Mouse (Mus musculus): ENCODE measurements around the gene Cxcl13. TPM values are rescaled to one million over a fixed set of nuclear protein-coding genes. Genes with fewer than 3 reads are reported as not detected.

Gene Cxcl13
- polyA plus RNA-seq, 1 experiment: 1.8 TPM

- TF ChIP-seq POLR2A (IDR thresholded peaks at IDR 0.05; ENCODE audit: low read depth, low read length) (no peak), CTCF (conservative IDR thresholded peaks at IDR 0.05; ENCODE audit: insufficient read depth, insufficient read length, low read depth, low read length) (no peak)
- H3K27ac ChIP-seq (ENCODE audit: insufficient read depth, low read depth, low read length): no peak overlapping the region
- H3K4me3 ChIP-seq (ENCODE audit: insufficient read depth, low read depth, low read length): no peak overlapping the region
- H3K4me1 ChIP-seq (ENCODE audit: control insufficient read depth, insufficient read depth, low read length): no peaks in the 10 kb centered on the region
- DNase-seq: no peak
- H3K36me3 ChIP-seq (ENCODE audit: control insufficient read depth, insufficient read depth, low read length): no peaks in the 10 kb centered on the region
- WGBS: 52% methylated on average over 5 of the region's 5 CpGs
- 0 out of 2 replicates have a peak, but pooled peaks cover 1% of the 10 kb centered on the region for H3K27me3 ChIP-seq (replicated peaks; ENCODE audit: control insufficient read depth, insufficient read depth, low read length)
Measured at GRCm38 (mm10) chr5:95936068-95936467, 20.7 kb upstream of the Cxcl13 start.

GRCm38 (mm10) chr5:95937129-95937528, 19.6 kb upstream of the Cxcl13 start:
- no peak for TF ChIP-seq POLR2A (IDR thresholded peaks at IDR 0.05; ENCODE audit: low read depth, low read length)
- TF ChIP-seq CTCF (conservative IDR thresholded peaks at IDR 0.05; ENCODE audit: insufficient read depth, insufficient read length, low read depth, low read length): no peak
- H3K27me3 ChIP-seq (replicated peaks; ENCODE audit: control insufficient read depth, insufficient read depth, low read length): 0 out of 2 replicates have a peak, but pooled peaks cover 1% of the 10 kb centered on the region
- H3K4me3 ChIP-seq (ENCODE audit: insufficient read depth, low read depth, low read length): no peak overlapping the region
- H3K27ac ChIP-seq (ENCODE audit: insufficient read depth, low read depth, low read length): no peak overlapping the region
- WGBS: 41% methylated on average over 2 of the region's 2 CpGs
- H3K36me3 ChIP-seq (ENCODE audit: control insufficient read depth, insufficient read depth, low read length): no peaks in the 10 kb centered on the region
- no peak for DNase-seq
- H3K4me1 ChIP-seq (ENCODE audit: control insufficient read depth, insufficient read depth, low read length): no peaks in the 10 kb centered on the region

GRCm38 (mm10) chr5:95938044-95938625, 18.6 kb upstream of the Cxcl13 start:
- 0 out of 2 replicates have a peak, but pooled peaks cover 1% of the 10 kb centered on the region for H3K27me3 ChIP-seq (replicated peaks; ENCODE audit: control insufficient read depth, insufficient read depth, low read length)
- WGBS: 76% methylated on average over 11 of the region's 11 CpGs
- DNase-seq: no peak
- TF ChIP-seq POLR2A (IDR thresholded peaks at IDR 0.05; ENCODE audit: low read depth, low read length) (no peak), CTCF (conservative IDR thresholded peaks at IDR 0.05; ENCODE audit: insufficient read depth, insufficient read length, low read depth, low read length) (0 out of 2 replicates have a peak, but pooled peaks have one; percentile 8)
- no peaks in the 10 kb centered on the region for H3K4me1 ChIP-seq (ENCODE audit: control insufficient read depth, insufficient read depth, low read length)
- H3K36me3 ChIP-seq (ENCODE audit: control insufficient read depth, insufficient read depth, low read length): no peaks in the 10 kb centered on the region
- H3K27ac ChIP-seq (ENCODE audit: insufficient read depth, low read depth, low read length): no peak overlapping the region
- no peak overlapping the region for H3K4me3 ChIP-seq (ENCODE audit: insufficient read depth, low read depth, low read length)

- H3K36me3 ChIP-seq (ENCODE audit: control insufficient read depth, insufficient read depth, low read length): no peaks in the 10 kb centered on the region
- TF ChIP-seq POLR2A (IDR thresholded peaks at IDR 0.05; ENCODE audit: low read depth, low read length): no peak
- no peak for TF ChIP-seq CTCF (conservative IDR thresholded peaks at IDR 0.05; ENCODE audit: insufficient read depth, insufficient read length, low read depth, low read length)
- 39% methylated on average over 4 of the region's 4 CpGs for WGBS
- no peaks in the 10 kb centered on the region for H3K27me3 ChIP-seq (replicated peaks; ENCODE audit: control insufficient read depth, insufficient read depth, low read length)
- DNase-seq: no peak
- no peaks in the 10 kb centered on the region for H3K4me1 ChIP-seq (ENCODE audit: control insufficient read depth, insufficient read depth, low read length)
- no peak overlapping the region for H3K27ac ChIP-seq (ENCODE audit: insufficient read depth, low read depth, low read length)
- H3K4me3 ChIP-seq (ENCODE audit: insufficient read depth, low read depth, low read length): no peak overlapping the region
Measured at GRCm38 (mm10) chr5:95940682-95941221, 16.0 kb upstream of the Cxcl13 start.

- H3K27ac ChIP-seq (ENCODE audit: insufficient read depth, low read depth, low read length): no peak overlapping the region
- H3K27me3 ChIP-seq (replicated peaks; ENCODE audit: control insufficient read depth, insufficient read depth, low read length): no peaks in the 10 kb centered on the region
- TF ChIP-seq CTCF (conservative IDR thresholded peaks at IDR 0.05; ENCODE audit: insufficient read depth, insufficient read length, low read depth, low read length) (no peak), POLR2A (IDR thresholded peaks at IDR 0.05; ENCODE audit: low read depth, low read length) (no peak)
- H3K4me1 ChIP-seq (ENCODE audit: control insufficient read depth, insufficient read depth, low read length): no peaks in the 10 kb centered on the region
- 73% methylated on average over 7 of the region's 7 CpGs for WGBS
- DNase-seq: no peak
- H3K4me3 ChIP-seq (ENCODE audit: insufficient read depth, low read depth, low read length): no peak overlapping the region
- no peaks in the 10 kb centered on the region for H3K36me3 ChIP-seq (ENCODE audit: control insufficient read depth, insufficient read depth, low read length)
Measured at GRCm38 (mm10) chr5:95941562-95941961, 15.2 kb upstream of the Cxcl13 start.

GRCm38 (mm10) chr5:95945120-95945519, 11.6 kb upstream of the Cxcl13 start:
- 20% methylated on average over 3 of the region's 3 CpGs for WGBS
- Histone ChIP-seq H3K4me1 (ENCODE audit: control insufficient read depth, insufficient read depth, low read length) (no peaks in the 10 kb centered on the region), H3K27ac (ENCODE audit: insufficient read depth, low read depth, low read length) (no peak overlapping the region), H3K27me3 (replicated peaks; ENCODE audit: control insufficient read depth, insufficient read depth, low read length) (no peaks in the 10 kb centered on the region), H3K4me3 (ENCODE audit: insufficient read depth, low read depth, low read length) (no peak overlapping the region), H3K36me3 (ENCODE audit: control insufficient read depth, insufficient read depth, low read length) (no peaks in the 10 kb centered on the region)
- DNase-seq: no peak
- TF ChIP-seq POLR2A (IDR thresholded peaks at IDR 0.05; ENCODE audit: low read depth, low read length) (no peak), CTCF (conservative IDR thresholded peaks at IDR 0.05; ENCODE audit: insufficient read depth, insufficient read length, low read depth, low read length) (no peak)

- Histone ChIP-seq H3K27ac (ENCODE audit: insufficient read depth, low read depth, low read length) (no peak overlapping the region), H3K4me1 (ENCODE audit: control insufficient read depth, insufficient read depth, low read length) (no peaks in the 10 kb centered on the region), H3K27me3 (replicated peaks; ENCODE audit: control insufficient read depth, insufficient read depth, low read length) (no peaks in the 10 kb centered on the region), H3K36me3 (ENCODE audit: control insufficient read depth, insufficient read depth, low read length) (no peaks in the 10 kb centered on the region), H3K4me3 (ENCODE audit: insufficient read depth, low read depth, low read length) (no peak overlapping the region)
- no peak for DNase-seq
- 74% methylated on average over 2 of the region's 2 CpGs for WGBS
- TF ChIP-seq CTCF (conservative IDR thresholded peaks at IDR 0.05; ENCODE audit: insufficient read depth, insufficient read length, low read depth, low read length): no peak
Measured at GRCm38 (mm10) chr5:95946344-95946743, 10.4 kb upstream of the Cxcl13 start.

Data from kidney, adult 2 months (tissue).